Mouse (Mus musculus) left cerebral cortex, postnatal 36 days (tissue): ENCODE data around the gene Anapc11. TPM values are rescaled to one million over a fixed set of nuclear protein-coding genes. Genes with fewer than 3 reads are reported as not detected.

Source experiments
- DNase-seq, 2 experiments: peaks; one replicate each; pipeline ENCODE4 v3.0.0; 2021 to 2022; ENCODE audit warnings: low spot score in 2 of 2, mixed read lengths in 1 of 2
- intact Hi-C: fragments of 180-260 bp; cut with DNase I; formaldehyde crosslinking; loops from one replicate; pipeline ENCODE4 v1.15.1; 2025
- total RNA-seq, 2 experiments: library from RNA; stranded (reverse); gene quantifications; 2 replicates each; pipeline ENCODE4 v1.2.3; 2021

Gene Anapc11
- total RNA-seq, 2 experiments from 2014 or later, result 91.4 to 99.7 TPM

GRCm38 (mm10) chr11:120620195-120620594, 22.0 kb downstream of the Anapc11 start:
- intact Hi-C loops, result no loop called here
- DNase-seq, result no peak

GRCm38 (mm10) chr11:120622805-120623204, 24.6 kb downstream of the Anapc11 start:
- DNase-seq, result no peak
- intact Hi-C loops, result no loop called here

- intact Hi-C loops, result loop anchor here (2.0 kb wide), 1 partner anchor 89 kb away; the partner anchor contains the start of genes Cenpx and Lrrc45
- DNase-seq, result peak in 1 of 2 experiments; percentile 56
These were observed 25.9 kb downstream of the Anapc11 start for GRCm38 (mm10) chr11:120623961-120624679.

- intact Hi-C loops, result loop anchor here (2.0 kb wide), 1 partner anchor 88 kb away; the partner anchor contains the start of genes Cenpx and Lrrc45
- peak; percentile 86 to 89 for DNase-seq
These were observed 26.5 kb downstream of the Anapc11 start for GRCm38 (mm10) chr11:120624680-120625111.

GRCm38 (mm10) chr11:120625152-120625775, 27.0 kb downstream of the Anapc11 start, which contains the start of gene Sirt7:
Gene Sirt7, minus strand, starts transcription at chr11:120625240.
- no peak for DNase-seq
- intact Hi-C loops, result loop anchor here (2.0 kb wide), 1 partner anchor 88 kb away; the partner anchor contains the start of genes Cenpx and Lrrc45

GRCm38 (mm10) chr11:120626785-120627467, 28.7 kb downstream of the Anapc11 start:
- no peak for DNase-seq
- intact Hi-C loops, result no loop called here

GRCm38 (mm10) chr11:120627468-120628300, 29.5 kb downstream of the Anapc11 start:
- intact Hi-C loops, result no loop called here
- DNase-seq, result no peak

- intact Hi-C loops, result no loop called here
- DNase-seq, result no peak
These were observed 30.6 kb downstream of the Anapc11 start for GRCm38 (mm10) chr11:120628601-120629340.

- no peak for DNase-seq
- intact Hi-C loops, result no loop called here
These were observed 31.1 kb downstream of the Anapc11 start for GRCm38 (mm10) chr11:120629341-120629730.

GRCm38 (mm10) chr11:120629911-120630310, 31.7 kb downstream of the Anapc11 start:
- intact Hi-C loops, result no loop called here
- DNase-seq, result no peak

- intact Hi-C loops, result no loop called here
- DNase-seq, result no peak
These were observed 32.2 kb downstream of the Anapc11 start for GRCm38 (mm10) chr11:120630401-120630871.

- intact Hi-C loops, result no loop called here
- DNase-seq, result no peak
These were observed 32.9 kb downstream of the Anapc11 start for GRCm38 (mm10) chr11:120630881-120631725.

- no peak for DNase-seq
- intact Hi-C loops, result no loop called here
These were observed 33.7 kb downstream of the Anapc11 start for GRCm38 (mm10) chr11:120631726-120632448.

- peak; percentile 64 to 69 for DNase-seq
- intact Hi-C loops, result no loop called here
These were observed 34.6 kb downstream of the Anapc11 start for GRCm38 (mm10) chr11:120632559-120633519.

GRCm38 (mm10) chr11:120633520-120634343, 35.5 kb downstream of the Anapc11 start, which contains the start of gene Mafg:
Gene Mafg, minus strand, starts transcription at chr11:120633600.
- intact Hi-C loops, result no loop called here

More at GRCm38 (mm10) chr11:120633520-120634343, 35.5 kb downstream of the Anapc11 start, which contains the start of gene Mafg:
- DNase-seq, result peak; percentile 90 to 92
